Mouse (Mus musculus) adrenal gland, postnatal 25 days (tissue): ENCODE measurements around the gene Dapl1. TPM values are rescaled to one million over a fixed set of nuclear protein-coding genes. Genes with fewer than 3 reads are reported as not detected.

Experiments used
- DNase-seq: peaks from one replicate; pipeline ENCODE4 v3.0.0; 2021; ENCODE audit warnings: mixed read lengths
- total RNA-seq: library from RNA; stranded (reverse); gene quantifications from 2 replicates; pipeline ENCODE4 v1.2.3, GENCODE M21; 2021

The Dapl1 gene
- total RNA-seq, 1 experiment from 2014 or later, result 0.61 TPM

DNA sequence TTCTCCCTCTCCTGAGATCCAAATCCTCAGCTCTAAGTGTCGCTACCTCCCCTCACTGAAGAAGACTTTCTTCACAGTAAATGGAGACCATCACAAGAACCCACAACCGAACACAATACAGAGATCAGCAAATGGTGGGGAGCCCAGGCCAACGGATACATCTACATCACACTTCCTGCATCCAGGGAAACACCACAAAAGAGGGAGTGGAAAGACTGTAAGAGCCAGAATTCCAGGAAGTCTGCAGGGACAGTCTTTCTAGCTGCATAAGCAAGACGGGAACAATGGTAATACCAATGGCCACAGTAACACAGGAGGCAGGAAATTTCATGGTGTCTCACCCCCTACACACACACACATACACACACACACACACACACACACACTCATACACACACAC is 55.3 kb downstream of the Dapl1 start:
- DNase-seq, result no peak

DNA sequence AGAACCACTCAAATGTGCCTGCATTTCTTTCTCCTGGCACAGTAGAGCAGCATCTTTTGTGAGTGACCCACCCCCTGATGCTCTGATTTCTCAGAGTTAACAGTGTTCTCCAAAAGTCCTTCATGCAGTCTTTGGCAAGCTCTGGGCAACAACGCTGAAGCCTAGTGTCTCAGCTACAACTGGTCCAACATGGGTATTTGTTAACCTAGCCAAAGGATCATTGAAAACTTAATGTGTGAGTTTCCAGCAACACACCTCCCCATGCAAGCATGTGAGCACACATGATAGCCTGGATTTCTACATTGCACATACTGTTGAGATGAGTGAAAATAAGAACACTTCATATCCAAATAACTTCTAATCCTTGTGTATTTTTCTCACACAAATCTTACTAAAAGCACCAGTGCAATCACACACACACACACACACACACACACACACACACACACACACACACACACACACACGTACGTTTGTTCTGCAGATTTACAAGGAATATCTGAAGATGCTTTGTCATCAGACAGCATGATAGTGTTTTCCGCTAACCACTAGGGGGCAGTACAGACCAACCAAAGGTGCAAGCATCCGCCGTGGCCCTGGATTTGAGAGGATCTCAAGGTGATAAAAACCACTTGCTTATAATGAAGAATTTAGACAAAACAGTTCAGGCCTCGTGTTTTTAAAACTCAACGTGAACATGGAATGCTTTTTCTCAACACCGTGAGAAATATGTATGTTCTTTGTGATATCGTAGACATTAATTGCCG is 56.9 kb downstream of the Dapl1 start:
- peak; percentile 78 for DNase-seq

DNA sequence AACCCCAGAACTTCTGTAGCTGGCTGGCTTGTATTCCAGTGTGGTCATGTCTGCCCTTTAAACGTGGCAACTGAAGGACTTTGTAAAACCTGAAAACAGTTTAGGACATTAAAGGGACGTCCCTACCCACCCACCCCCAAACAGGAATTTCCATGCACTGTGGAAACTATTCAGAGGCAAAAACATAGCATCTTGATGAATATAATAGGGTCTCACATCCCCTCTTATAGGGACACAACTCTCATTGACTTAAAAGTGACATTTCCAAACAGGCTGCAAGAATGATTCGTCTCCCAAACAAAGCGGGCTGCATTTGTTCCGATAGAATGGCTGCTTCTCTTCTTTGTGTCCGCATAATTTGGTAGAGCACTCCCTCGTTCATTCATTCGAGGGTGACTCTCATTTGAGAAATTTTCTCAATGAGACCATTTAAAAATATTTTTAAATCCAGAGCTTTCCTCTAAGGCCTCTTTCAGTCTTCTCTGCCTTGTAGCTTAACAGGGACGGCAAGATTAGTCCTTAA is 59.2 kb downstream of the Dapl1 start:
- DNase-seq, result no peak

DNA sequence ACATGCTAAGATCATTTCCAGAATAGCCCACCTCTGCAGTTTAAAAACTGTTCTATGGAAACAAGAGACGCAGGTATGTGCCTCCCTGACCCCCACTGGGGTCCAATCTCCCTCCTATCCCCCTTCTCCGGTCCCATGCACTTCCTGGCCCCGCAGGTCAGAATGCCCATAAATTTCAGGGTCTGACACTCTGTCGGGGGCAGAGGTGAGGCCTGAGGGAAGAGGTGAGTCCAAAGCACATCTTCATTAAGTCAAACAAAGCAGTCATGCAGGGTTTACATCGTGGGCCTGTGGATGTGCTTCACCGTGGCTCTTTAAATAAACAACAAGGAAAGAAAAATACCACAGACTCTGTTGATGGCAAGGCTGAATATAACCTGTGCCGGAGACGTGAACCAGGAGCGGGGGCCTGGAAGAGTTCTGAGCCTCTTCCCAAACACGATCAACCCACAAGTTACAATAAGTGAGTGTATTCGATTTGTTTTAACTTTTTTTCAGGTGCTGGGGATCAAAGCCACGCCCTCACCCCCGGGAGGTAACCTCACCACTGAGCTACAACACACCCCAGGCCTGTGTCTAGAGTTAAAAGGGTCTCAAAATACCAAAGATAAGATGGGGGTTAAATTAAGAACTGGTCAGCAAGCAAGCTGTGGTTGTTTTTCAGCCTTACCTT is 59.9 kb downstream of the Dapl1 start:
- no peak for DNase-seq

DNA sequence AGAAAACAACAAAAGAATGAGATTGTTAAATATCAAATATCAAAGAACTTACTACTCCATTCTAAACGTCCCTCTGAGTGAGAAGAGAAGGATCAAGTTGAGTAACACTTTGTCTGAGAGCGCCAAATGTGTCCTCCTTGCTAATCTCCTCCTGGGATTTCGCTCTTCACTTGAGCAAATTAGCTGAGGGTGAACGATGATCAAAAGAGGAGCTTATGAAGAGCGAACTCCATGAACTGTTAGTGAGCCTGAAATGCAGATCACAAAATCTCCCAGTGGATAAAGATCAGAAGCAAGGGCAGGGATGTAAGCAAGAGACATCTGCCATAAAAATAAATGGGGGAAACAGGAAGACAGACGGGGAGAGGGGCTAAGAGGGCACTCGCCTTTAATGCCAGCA is 60.5 kb downstream of the Dapl1 start:
- no peak for DNase-seq

DNA sequence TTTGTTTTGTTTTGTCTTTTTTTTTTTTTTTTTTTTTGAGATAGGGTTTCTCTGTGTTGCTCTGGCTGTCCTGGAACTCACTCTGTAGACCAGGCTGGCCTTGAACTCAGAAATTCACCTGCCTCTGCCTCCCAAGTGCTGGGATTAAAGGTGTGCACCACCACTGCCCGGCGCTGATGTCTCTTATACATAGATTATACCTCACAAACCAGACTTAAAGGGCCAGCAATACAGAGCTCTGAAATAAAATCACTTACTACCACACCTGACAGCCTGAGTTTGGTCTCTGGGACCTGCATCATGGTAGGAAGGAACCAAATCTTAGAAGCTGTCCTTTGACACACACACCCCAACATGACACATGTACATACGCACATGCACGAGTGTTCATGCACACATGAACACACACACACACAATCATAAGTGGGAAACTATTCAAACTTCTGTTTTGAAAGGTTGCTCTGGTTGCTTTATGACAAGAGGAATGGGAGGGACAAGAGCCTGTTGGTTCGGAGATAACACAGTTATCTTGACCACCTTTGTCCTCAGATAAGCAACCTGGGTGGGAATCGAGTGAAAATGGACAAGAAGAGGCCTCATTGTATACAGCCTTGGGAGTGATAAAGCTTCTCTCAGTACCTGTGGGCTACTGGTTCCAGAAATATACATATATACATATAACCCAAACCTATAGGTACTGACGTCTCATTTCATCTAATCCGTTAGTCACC is 63.1 kb downstream of the Dapl1 start:
- no peak for DNase-seq

DNA sequence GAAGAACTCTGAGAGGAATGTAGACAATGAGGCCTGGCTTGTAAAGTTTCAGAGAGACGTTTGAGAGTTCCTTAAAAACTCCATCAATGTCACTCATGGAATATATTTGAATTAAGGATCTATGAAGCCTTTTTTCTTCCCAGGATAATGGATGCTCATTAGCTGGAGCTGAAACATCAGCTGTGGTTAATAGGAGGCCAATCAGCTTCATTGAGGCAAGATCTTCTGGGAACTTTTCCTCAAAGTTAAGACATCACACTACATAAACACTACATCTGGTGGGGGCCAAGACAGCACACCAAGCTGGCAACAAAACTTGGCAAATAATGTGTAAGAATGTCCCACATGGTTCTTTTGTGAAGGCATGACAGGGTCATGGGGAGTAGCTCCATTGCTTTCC is 68.3 kb downstream of the Dapl1 start:
- DNase-seq, result no peak

DNA sequence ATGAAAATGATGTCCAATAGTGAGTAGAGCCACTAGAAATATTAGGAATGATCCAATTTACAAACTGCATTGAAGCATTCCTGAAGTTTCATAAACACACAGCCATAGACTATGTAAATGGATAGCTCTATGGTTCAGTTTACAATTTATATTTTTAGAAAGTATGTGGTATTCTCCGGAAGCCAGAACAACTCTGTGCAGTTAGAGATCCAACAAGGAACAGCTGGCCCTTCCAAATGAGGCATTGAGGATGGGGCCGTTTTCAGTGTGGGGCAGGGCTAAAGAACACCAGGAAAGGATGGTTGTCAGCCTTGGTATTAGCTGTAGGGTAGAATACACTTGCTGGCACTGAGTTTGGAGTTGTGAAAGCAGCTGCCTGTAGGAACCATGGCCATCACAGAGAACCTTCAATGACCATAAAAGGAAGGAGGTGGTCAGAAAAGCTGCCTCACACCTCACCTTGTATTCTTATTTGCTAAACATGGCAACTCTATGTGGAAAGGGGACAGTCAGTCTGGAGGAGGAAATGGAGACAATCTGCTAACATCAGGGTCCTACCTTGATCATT is 70.0 kb downstream of the Dapl1 start:
- no peak for DNase-seq

Other genes with a start within 250 kb of the Dapl1 start
- 20.2 and 20.6 TPM in 2 replicates for gene Tanc1, start 127.4 kb downstream of the Dapl1 start, total RNA-seq